24 mouse cellular contexts compared by ENCODE assay signal in the genomic region with DNA sequence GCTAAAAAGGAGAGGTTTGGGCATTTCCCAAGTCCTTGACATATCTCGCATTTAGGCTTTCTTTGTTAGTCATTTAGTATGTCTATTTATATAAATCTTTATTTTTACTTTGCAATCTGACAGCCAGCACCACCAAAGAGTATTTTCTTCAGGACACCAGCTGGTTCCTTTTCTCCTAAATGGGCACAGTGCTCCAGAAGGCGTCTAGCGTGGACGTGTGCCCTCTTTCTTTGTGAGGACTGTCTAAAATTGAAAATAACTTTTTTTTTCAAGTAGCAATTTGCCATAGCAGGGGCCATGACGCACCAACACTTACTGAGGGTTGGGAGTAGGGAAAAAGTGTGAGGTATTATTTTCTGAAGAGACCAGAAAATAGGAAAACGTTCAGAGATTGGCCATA.
DNase-seq lines count a peak whose midpoint lies in the region; ATAC-seq and TF ChIP-seq lines count a peak whose summit lies in the region.
"Had no signal": no experiment of that assay in that cellular context is flagged by ENCODE, and none has a peak within 500 bp of the region (broad histone marks: within the 10 kb centered on the region; RNA-seq: fewer than 3 reads in every experiment).

No protein-coding gene starts in this region.

- 89% methylated on average over 6 of the region's 6 CpGs for WGBS in midbrain, embryonic 14.5 days

- H3K36me3 ChIP-seq in midbrain, embryonic 14.5 days (ENCODE audit: control insufficient read depth, insufficient read depth, low read length): no peaks in the 10 kb centered on the region
- H3K36me3 ChIP-seq: forebrain, embryonic 15.5 days; G1E; hindbrain, embryonic 12.5 days; hindbrain, embryonic 15.5 days had no signal

- no peak overlapping the region for H3K9ac ChIP-seq in midbrain, embryonic 14.5 days (replicated peaks; ENCODE audit: low read length)
- H3K9ac ChIP-seq: forebrain, embryonic 15.5 days; hindbrain, embryonic 12.5 days; hindbrain, embryonic 15.5 days had no signal

- no peak for TF ChIP-seq CTCF in left cerebral cortex, adult 2 months (IDR thresholded peaks at IDR 0.05)

- H3K4me2 ChIP-seq in midbrain, embryonic 14.5 days (ENCODE audit: low read length): no peak overlapping the region
- H3K4me2 ChIP-seq: forebrain, embryonic 15.5 days; heart, embryonic 11.5 days; hindbrain, embryonic 12.5 days; hindbrain, embryonic 15.5 days had no signal

- no peak overlapping the region for H3K27ac ChIP-seq in left cerebral cortex, adult 2 months
- H3K27ac ChIP-seq in midbrain, embryonic 14.5 days (replicated peaks; ENCODE audit: low read depth, low read length): no peak overlapping the region
- H3K27ac ChIP-seq: forebrain, embryonic 15.5 days; hindbrain, embryonic 12.5 days; hindbrain, embryonic 15.5 days had no signal

- peak; percentile 82 for ATAC-seq in frontal cortex, adult (ENCODE audit: low TSS enrichment)
- ATAC-seq in midbrain, embryonic 14.5 days (ENCODE audit: low FRiP score, low TSS enrichment): no peak
- ATAC-seq: forebrain, embryonic 15.5 days; intestine, postnatal 0 days; Patski had no signal

- no peak for DNase-seq in frontal cortex, postnatal 14 days (ENCODE audit: low spot score in 2 of 2)
- peak; percentile 5 for DNase-seq in left cerebral cortex, adult 11 months (ENCODE audit: low spot score)
- DNase-seq in left cerebral cortex, adult 2 months (ENCODE audit: extremely low spot score in 1 of 2, low spot score in 2 of 2): no peak
- peak; percentile 66 for DNase-seq in brain, adult 2 months (ENCODE audit: low read depth, low spot score)
- peak; percentile 11 to 28 for DNase-seq in left cerebral cortex, postnatal 14 days (ENCODE audit: low spot score in 2 of 2)
- no peak for DNase-seq in cerebellum, adult 9-10 months
- DNase-seq in midbrain, embryonic 14.5 days: no peak
- DNase-seq: adrenal gland, postnatal 10 days; adrenal gland, postnatal 36 days; B cell, adult 2 months; cerebellum, adult 11-12 months; cerebellum, adult 8-10 months; cerebellum, postnatal 14 days; gastrocnemius, postnatal 14 days; heart, adult 11 months had no signal

- no peaks in the 10 kb centered on the region for H3K4me1 ChIP-seq in midbrain, embryonic 14.5 days (ENCODE audit: control insufficient read depth, insufficient read depth, low read length)
- H3K4me1 ChIP-seq: forebrain, embryonic 15.5 days; hindbrain, embryonic 12.5 days; hindbrain, embryonic 15.5 days had no signal

- no peaks in the 10 kb centered on the region for H3K27me3 ChIP-seq in midbrain, embryonic 14.5 days (ENCODE audit: control insufficient read depth, insufficient read depth, low read length)
- H3K27me3 ChIP-seq: CH12.LX; forebrain, embryonic 15.5 days; hindbrain, embryonic 12.5 days; hindbrain, embryonic 15.5 days; Patski had no signal

- no peaks in the 10 kb centered on the region for H3K9me3 ChIP-seq in midbrain, embryonic 14.5 days (ENCODE audit: control insufficient read depth, low read length)
- H3K9me3 ChIP-seq: forebrain, embryonic 15.5 days; hindbrain, embryonic 12.5 days; hindbrain, embryonic 15.5 days had no signal

- intact Hi-C loops in left cerebral cortex, adult 2 months (cut with DNase I): no loop called here
- intact Hi-C loops in left cerebral cortex, postnatal 14 days (cut with DNase I): no loop called here

- H3K4me3 ChIP-seq in left cerebral cortex, adult 2 months: no peak overlapping the region
- no peak overlapping the region for H3K4me3 ChIP-seq in midbrain, embryonic 14.5 days (replicated peaks; ENCODE audit: low read depth, low read length)
- H3K4me3 ChIP-seq: forebrain, embryonic 15.5 days; hindbrain, embryonic 12.5 days; hindbrain, embryonic 15.5 days had no signal

Comparison
In these comparisons a context has a peak if more than half of its experiments do, and no peak if none do; other contexts are left out.
1. DNase-seq: peak in left cerebral cortex, adult 11 months (single experiment), brain, adult 2 months (single experiment) and left cerebral cortex, postnatal 14 days (2 of 2); none in frontal cortex, postnatal 14 days (0 of 2), left cerebral cortex, adult 2 months (0 of 2), cerebellum, adult 9-10 months (single experiment) and midbrain, embryonic 14.5 days (single experiment).